Mouse (Mus musculus) CH12.LX (cell line): ENCODE data around the gene Leng9. TPM values are rescaled to one million over a fixed set of nuclear protein-coding genes. Genes with fewer than 3 reads are reported as not detected.

ENCODE experiments used
- DNase-seq: peaks from one replicate; pipeline ENCODE4 v3.0.0-alpha.2; 2013; ENCODE audit errors: extremely low read depth
- H3K27ac ChIP-seq: 2 replicates; pipeline ENCODE4 v1.5.1; 2012; ENCODE audit warnings: low read depth, mild to moderate bottlenecking, control low read depth, moderate library complexity; ENCODE audit not compliant: insufficient read depth
- H3K27me3 ChIP-seq: replicated peaks from 2 replicates; pipeline ENCODE3; 2012; ENCODE audit warnings: inconsistent platforms
- H3K36me3 ChIP-seq, 2 experiments: replicated peaks in 1 of 2; 2 replicates each; pipeline versions ENCODE3 to v1.6.1; 2012; ENCODE audit warnings: inconsistent platforms in 1 of 2, low read length in 1 of 2, mild to moderate bottlenecking in 1 of 2, mixed read lengths in 1 of 2, moderate library complexity in 1 of 2; ENCODE audit not compliant: control insufficient read depth in 1 of 2, insufficient read depth in 1 of 2
- H3K4me1 ChIP-seq, 2 experiments: 2 replicates each; pipeline ENCODE4 v1.6.1; 2012; ENCODE audit warnings: inconsistent platforms in 1 of 2, moderate library complexity in 1 of 2; ENCODE audit not compliant: insufficient read depth in 2 of 2, control insufficient read depth in 1 of 2
- H3K4me2 ChIP-seq: 2 replicates; pipeline ENCODE4 v1.6.1; 2012; ENCODE audit warnings: low read depth, mild to moderate bottlenecking, control low read depth; ENCODE audit not compliant: poor library complexity, insufficient read depth, severe bottlenecking
- H3K4me3 ChIP-seq, 3 experiments: fragments of 150-350 bp in 1 of 3; sonication (generic) in 1 of 3; replicated peaks in 1 of 3; 2 replicates each; pipeline versions ENCODE3 to v1.5.1; 2011 to 2012; ENCODE audit warnings: low read depth in 2 of 3, low read length in 2 of 3, mild to moderate bottlenecking in 2 of 3, moderate library complexity in 2 of 3, control low read depth in 1 of 3, improper control_type of control experiment in 1 of 3, inconsistent platforms in 1 of 3, mixed read lengths in 1 of 3; ENCODE audit not compliant: poor library complexity in 1 of 3
- H3K79me2 ChIP-seq: replicated peaks from 2 replicates; pipeline ENCODE4 v1.6.1; 2012; ENCODE audit warnings: mild to moderate bottlenecking, moderate library complexity; ENCODE audit not compliant: control insufficient read depth, poor library complexity, insufficient read depth, severe bottlenecking; ENCODE audit errors: extremely low read depth
- H3K9ac ChIP-seq: 2 replicates; pipeline ENCODE4 v1.6.1; 2012; ENCODE audit warnings: low read depth, mild to moderate bottlenecking, control low read depth, moderate library complexity; ENCODE audit not compliant: insufficient read depth
- H3K9me3 ChIP-seq: replicated peaks from 2 replicates; pipeline ENCODE3; 2012; ENCODE audit warnings: low read length, inconsistent platforms, mixed read lengths
- BHLHE40 ChIP-seq: IDR thresholded peaks from 2 replicates; pipeline ENCODE4 v1.6.1; 2011; ENCODE audit warnings: mild to moderate bottlenecking, low read depth, low read length, improper control_type of control experiment
- CHD2 ChIP-seq: IDR thresholded peaks from 2 replicates; pipeline ENCODE4 v1.6.1; 2011; ENCODE audit warnings: low read length, improper control_type of control experiment
- E2F4 ChIP-seq: IDR thresholded peaks from 2 replicates; pipeline ENCODE4 v1.6.1; 2011; ENCODE audit warnings: low read depth, low read length, improper control_type of control experiment; ENCODE audit not compliant: insufficient replicate concordance
- ELF1 ChIP-seq: IDR thresholded peaks from 2 replicates; pipeline ENCODE4 v1.6.1; 2014; ENCODE audit warnings: low read depth, mild to moderate bottlenecking, inconsistent platforms, low read length, improper control_type of control experiment
- GABPA ChIP-seq: IDR thresholded peaks from 2 replicates; pipeline ENCODE4 v1.6.1; 2012; ENCODE audit warnings: low read depth, low read length, improper control_type of control experiment, inconsistent platforms; ENCODE audit not compliant: insufficient replicate concordance
- IRF4 ChIP-seq: IDR thresholded peaks from 2 replicates; pipeline ENCODE4 v1.6.1; 2014; ENCODE audit warnings: low read depth, mild to moderate bottlenecking, inconsistent platforms, low read length, improper control_type of control experiment
- JUN ChIP-seq: IDR thresholded peaks from 2 replicates; pipeline ENCODE4 v1.6.1; 2011; ENCODE audit warnings: low read depth, mild to moderate bottlenecking, low read length, improper control_type of control experiment, moderate library complexity; ENCODE audit not compliant: insufficient read depth
- JUND ChIP-seq: conservative IDR thresholded peaks from 2 replicates; pipeline ENCODE4 v1.6.1; 2011; ENCODE audit warnings: low read depth, low read length, improper control_type of control experiment
- KAT2A ChIP-seq: IDR thresholded peaks from 2 replicates; pipeline ENCODE4 v1.6.1; 2012; ENCODE audit warnings: low read length, improper control_type of control experiment, inconsistent platforms; ENCODE audit not compliant: insufficient replicate concordance
- MAFK ChIP-seq: IDR thresholded peaks from 2 replicates; pipeline ENCODE4 v1.6.1; 2011; ENCODE audit warnings: low read length, improper control_type of control experiment; ENCODE audit not compliant: insufficient replicate concordance
- MAX ChIP-seq: IDR thresholded peaks from 2 replicates; pipeline ENCODE4 v1.6.1; 2011; ENCODE audit warnings: low read length, improper control_type of control experiment
- MAZ ChIP-seq: IDR thresholded peaks from 2 replicates; pipeline ENCODE4 v1.6.1; 2012; ENCODE audit warnings: low read depth, mild to moderate bottlenecking, inconsistent platforms, low read length, improper control_type of control experiment, moderate library complexity
- MEF2A ChIP-seq: IDR thresholded peaks from 2 replicates; pipeline ENCODE4 v1.6.1; 2014; ENCODE audit warnings: low read depth, mild to moderate bottlenecking, inconsistent platforms, low read length, improper control_type of control experiment, borderline replicate concordance
- MYC ChIP-seq: IDR thresholded peaks from 2 replicates; pipeline ENCODE4 v1.6.1; 2011; ENCODE audit warnings: low read depth, mild to moderate bottlenecking, improper control_type of control experiment, low read length
- NRF1 ChIP-seq: IDR thresholded peaks from 2 replicates; pipeline ENCODE4 v1.6.1; 2014; ENCODE audit warnings: low read depth, mild to moderate bottlenecking, inconsistent platforms, low read length, improper control_type of control experiment, moderate library complexity
- PAX5 ChIP-seq: IDR thresholded peaks from 2 replicates; pipeline ENCODE4 v1.6.1; 2012; ENCODE audit warnings: low read length, inconsistent platforms, mixed read lengths
- POLR2AphosphoS2 ChIP-seq: IDR thresholded peaks from 2 replicates; pipeline ENCODE4 v1.6.1; 2011; ENCODE audit warnings: low read depth, low read length, improper control_type of control experiment
- RAD21 ChIP-seq: IDR thresholded peaks from 2 replicates; pipeline ENCODE4 v1.6.1; 2011; ENCODE audit warnings: low read depth, mild to moderate bottlenecking, low read length, improper control_type of control experiment, moderate library complexity
- RCOR1 ChIP-seq: conservative IDR thresholded peaks from 2 replicates; pipeline ENCODE4 v1.6.1; 2012; ENCODE audit warnings: low read depth, mild to moderate bottlenecking, inconsistent platforms, low read length, improper control_type of control experiment
- SMC3 ChIP-seq: IDR thresholded peaks from 2 replicates; pipeline ENCODE4 v1.6.1; 2011; ENCODE audit warnings: low read depth, low read length, improper control_type of control experiment
- UBTF ChIP-seq: IDR thresholded peaks from 2 replicates; pipeline ENCODE4 v1.6.1; 2012; ENCODE audit warnings: low read depth, mild to moderate bottlenecking, inconsistent platforms, low read length, improper control_type of control experiment, moderate library complexity
- USF2 ChIP-seq: conservative IDR thresholded peaks from 2 replicates; pipeline ENCODE4 v1.6.1; 2011; ENCODE audit warnings: low read depth, low read length, improper control_type of control experiment
- ZC3H11A ChIP-seq: IDR thresholded peaks from 2 replicates; pipeline ENCODE4 v1.6.1; 2012; ENCODE audit warnings: low read depth, mild to moderate bottlenecking, inconsistent platforms, low read length, improper control_type of control experiment
- ZKSCAN1 ChIP-seq: IDR thresholded peaks from 2 replicates; pipeline ENCODE4 v1.6.1; 2012; ENCODE audit warnings: low read depth, inconsistent platforms, low read length, improper control_type of control experiment, borderline replicate concordance
- ZMIZ1 ChIP-seq: IDR thresholded peaks from 2 replicates; pipeline ENCODE4 v1.6.1; 2012; ENCODE audit warnings: low read depth, mild to moderate bottlenecking, inconsistent platforms, low read length, improper control_type of control experiment
- ZNF384 ChIP-seq: IDR thresholded peaks from 2 replicates; pipeline ENCODE4 v1.6.1; 2012; ENCODE audit warnings: low read depth, low read length, improper control_type of control experiment, inconsistent platforms
- dilution Hi-C: fragments of 300-500 bp; cut with MboI; formaldehyde crosslinking; loops from 2 replicates; pipeline ENCODE4 v1.14.3; 2020; ENCODE audit warnings: low sequenced_read_pairs; ENCODE audit not compliant: extremely low pct_unique_long_range_greater_than_20kb, extremely low pct_ligation_motif_present
- in situ Hi-C: fragments of 300-500 bp; cut with MboI; formaldehyde crosslinking; loops from 3 replicates; pipeline ENCODE4 v1.14.3; 2019; ENCODE audit warnings: low sequenced_read_pairs, low pct_ligation_motif_present, low pct_unique_long_range_greater_than_20kb, mixed read lengths
- polyA plus RNA-seq: library from polyadenylated mRNA; unstranded; fragments of >175 nt; gene quantifications from 2 replicates; pipeline ENCODE4 v1.2.1, GENCODE M21; 2012; ENCODE audit warnings: low read depth; ENCODE audit not compliant: insufficient read length
- total RNA-seq, 2 experiments: library from RNA; depleted of rRNA; stranded (reverse); fragments of 300-350 nt in 1 of 2; fragments of >200 nt in 1 of 2; gene quantifications; 2 replicates each; pipeline ENCODE4 v1.2.3; 2012 to 2014

The Leng9 gene
- total and polyA plus RNA-seq, 3 experiments: 1.1 to 1.2 (median 1.2) TPM

DNA sequence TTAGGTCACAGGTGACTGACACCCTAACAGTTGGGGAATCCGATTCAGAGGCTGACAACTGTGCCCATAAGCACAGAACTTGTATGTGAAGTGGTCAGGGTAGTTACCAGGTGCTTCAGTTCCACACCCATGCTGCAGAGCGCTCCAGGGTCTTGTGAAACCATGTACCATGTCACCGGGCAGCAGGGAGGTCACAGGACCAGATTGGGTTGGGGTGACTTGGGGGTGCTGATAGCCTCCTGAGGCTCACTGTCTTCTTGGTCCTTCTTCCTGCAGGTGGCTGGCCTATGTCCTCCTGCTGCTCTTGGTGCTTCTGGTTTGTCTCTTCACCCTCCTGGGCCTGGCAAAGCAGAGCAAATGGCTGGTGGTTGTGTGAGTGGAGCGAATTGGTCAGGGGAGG, 22.3 kb downstream of the Leng9 start:
- no peak for TF ChIP-seq MYC
- TF ChIP-seq IRF4: no peak
- no peak for TF ChIP-seq ZKSCAN1
- TF ChIP-seq POLR2AphosphoS2: no peak
- TF ChIP-seq MEF2A: no peak
- no peak for TF ChIP-seq GABPA
- no peak for TF ChIP-seq BHLHE40
- no peak for TF ChIP-seq ZMIZ1
- no peak for TF ChIP-seq JUN
- no peak for TF ChIP-seq E2F4
- no peak for TF ChIP-seq RCOR1
- TF ChIP-seq ELF1: no peak
- TF ChIP-seq MAZ: no peak
- no peak for TF ChIP-seq KAT2A
- TF ChIP-seq UBTF: no peak
- no peak for TF ChIP-seq SMC3
- TF ChIP-seq, all 38 proteins: peak for 0
- Histone ChIP-seq H3K4me3 (no peak overlapping the region), H3K27me3 (no peaks in the 10 kb centered on the region), H3K4me1 (peaks cover 0 to 2% of the 10 kb centered on the region in 2 experiments; a peak in 1 of 4 replicates), H3K36me3 (peaks cover 0 to 36% of the 10 kb centered on the region in 2 experiments), H3K9me3 (no peaks in the 10 kb centered on the region), H3K79me2 (no peaks in the 10 kb centered on the region), H3K27ac (no peak overlapping the region), H3K9ac (no peak overlapping the region), H3K4me2 (no peak overlapping the region)
- in situ Hi-C loops: loop anchor here (10.0 kb wide), 2 partner anchors 297 to 387 kb away; partner anchors contain the start of gene Tnnt1
- dilution Hi-C loops: no loop called here
- no peak for DNase-seq

DNA sequence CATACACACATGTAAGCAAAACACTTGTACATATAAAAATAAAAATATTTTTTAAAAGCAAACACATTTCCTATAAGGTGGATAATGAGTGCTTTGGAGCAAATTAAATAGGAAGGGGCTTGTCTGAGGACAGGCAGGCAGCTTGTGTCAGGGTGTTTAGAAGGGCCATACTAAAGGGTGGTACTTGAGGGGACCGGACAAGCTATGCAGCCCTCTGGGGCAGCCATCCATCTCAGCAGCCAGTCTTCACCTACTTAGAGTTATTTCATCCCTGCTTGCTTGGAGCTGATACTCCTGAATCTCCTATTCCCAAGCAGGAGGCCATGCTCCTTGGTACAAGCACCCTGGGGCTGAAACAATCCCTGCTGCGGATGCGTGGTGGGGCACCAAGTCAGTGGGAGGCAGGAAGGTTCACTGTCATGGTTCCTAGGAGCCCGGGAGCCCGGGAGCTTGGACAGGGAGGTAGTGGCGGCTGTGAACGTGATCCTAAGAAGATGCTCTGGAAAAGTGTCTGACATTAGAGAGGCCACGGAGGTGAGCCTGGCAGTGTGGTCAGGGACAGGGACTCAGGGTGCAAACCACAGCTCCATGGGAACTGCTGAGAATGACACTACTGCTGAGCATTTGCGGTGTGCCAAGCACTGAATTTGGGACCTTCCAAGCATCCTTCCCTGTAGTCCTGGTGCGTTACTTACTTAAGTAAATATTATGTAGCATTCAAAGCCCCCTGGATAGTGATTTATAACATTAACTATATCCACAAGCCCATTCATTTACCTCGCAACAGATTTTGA, 23.0 kb downstream of the Leng9 start:
- no peak overlapping the region for H3K27ac ChIP-seq
- H3K9me3 ChIP-seq: no peaks in the 10 kb centered on the region
- TF ChIP-seq GABPA (no peak), RAD21 (no peak), PAX5 (no peak), MEF2A (no peak), RCOR1 (no peak), USF2 (no peak), MAX (no peak), ZNF384 (no peak), ZC3H11A (no peak), CHD2 (no peak), ELF1 (no peak), MAFK (no peak), JUND (no peak), NRF1 (no peak)
- H3K4me2 ChIP-seq: no peak overlapping the region
- in situ Hi-C loops: loop anchor here (10.0 kb wide), 2 partner anchors 298 to 388 kb away; partner anchors contain the start of gene Tnnt1
- H3K4me3 ChIP-seq: no peak overlapping the region
- peaks cover 0 to 28% of the 10 kb centered on the region in 2 experiments for H3K36me3 ChIP-seq
- dilution Hi-C loops: no loop called here
- H3K79me2 ChIP-seq: no peaks in the 10 kb centered on the region
- H3K9ac ChIP-seq: no peak overlapping the region
- H3K27me3 ChIP-seq: no peaks in the 10 kb centered on the region
- no peaks in the 10 kb centered on the region for H3K4me1 ChIP-seq
- DNase-seq: no peak
